Mouse (Mus musculus) hindlimb bud, embryonic 11.5 days (tissue): ENCODE data around the gene Zbtb20.

Source experiments
- DNase-seq: peaks from one replicate; pipeline ENCODE4 v3.0.0-alpha.2; 2012; ENCODE audit warnings: low read depth, low spot score; ENCODE audit errors: extremely low spot score

Gene Zbtb20

DNA sequence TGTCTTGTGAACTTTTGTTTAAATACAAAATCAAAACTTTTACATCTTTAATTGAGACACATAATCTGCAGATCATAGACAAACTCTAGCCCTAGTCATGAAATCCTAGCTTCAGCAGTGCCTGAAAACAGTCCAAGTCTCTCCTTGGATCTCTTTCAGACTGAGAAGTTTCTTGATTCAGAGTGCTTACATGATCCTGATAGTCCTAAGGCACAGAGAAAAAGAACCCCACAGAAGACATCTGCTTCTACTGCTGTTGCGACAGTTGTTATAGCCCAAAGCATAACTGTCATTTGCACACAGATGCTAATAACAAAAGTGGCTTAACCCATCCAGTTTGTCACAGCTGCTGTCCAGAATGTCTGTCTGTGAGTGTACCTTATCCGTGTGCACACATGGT, 749.6 kb downstream of the Zbtb20 start:
- no peak for DNase-seq

GRCm38 (mm10) chr16:43625956-43626355, 750.3 kb downstream of the Zbtb20 start:
- DNase-seq = no peak

DNA sequence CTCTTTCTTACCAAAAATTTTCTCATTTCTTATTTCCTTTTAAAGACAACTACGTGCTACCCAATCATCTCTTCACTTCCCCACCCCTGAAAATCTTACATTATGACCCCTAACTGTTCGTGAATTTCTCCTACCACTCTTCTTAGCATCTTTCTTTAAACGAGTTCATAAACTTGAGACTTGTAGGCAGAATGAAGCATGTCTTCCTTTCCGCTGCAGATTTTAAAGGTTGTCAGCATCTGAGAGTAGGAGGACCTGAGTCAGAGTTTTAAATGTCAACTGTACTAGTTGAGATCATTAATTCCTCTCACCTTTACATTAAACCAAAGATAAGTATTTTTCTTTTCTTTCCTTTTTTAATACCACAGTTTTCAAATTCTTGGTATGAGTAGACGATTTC, 753.0 kb downstream of the Zbtb20 start:
- DNase-seq = no peak

DNA sequence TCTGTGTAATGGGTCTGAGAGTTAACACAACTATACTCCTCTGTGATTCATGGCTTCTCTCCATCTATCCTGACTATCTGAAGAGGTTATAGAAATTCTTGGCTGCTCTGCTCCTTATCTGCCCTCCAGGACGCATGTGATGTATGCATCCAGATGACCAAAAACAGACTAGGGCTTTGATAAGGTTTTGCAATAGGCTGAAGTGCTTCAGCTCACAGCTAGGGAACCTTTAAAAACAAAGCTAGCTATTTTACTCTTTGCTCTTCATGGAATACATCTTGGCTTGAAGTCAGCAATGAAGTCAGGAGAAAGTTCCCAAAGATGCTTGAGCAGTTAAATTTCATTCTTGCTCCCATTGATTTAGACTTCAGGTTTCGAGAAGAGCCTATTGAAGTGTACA, 756.1 kb downstream of the Zbtb20 start:
- DNase-seq = no peak

- no peak for DNase-seq
Measured at GRCm38 (mm10) chr16:43634037-43634436, 758.4 kb downstream of the Zbtb20 start.

DNA sequence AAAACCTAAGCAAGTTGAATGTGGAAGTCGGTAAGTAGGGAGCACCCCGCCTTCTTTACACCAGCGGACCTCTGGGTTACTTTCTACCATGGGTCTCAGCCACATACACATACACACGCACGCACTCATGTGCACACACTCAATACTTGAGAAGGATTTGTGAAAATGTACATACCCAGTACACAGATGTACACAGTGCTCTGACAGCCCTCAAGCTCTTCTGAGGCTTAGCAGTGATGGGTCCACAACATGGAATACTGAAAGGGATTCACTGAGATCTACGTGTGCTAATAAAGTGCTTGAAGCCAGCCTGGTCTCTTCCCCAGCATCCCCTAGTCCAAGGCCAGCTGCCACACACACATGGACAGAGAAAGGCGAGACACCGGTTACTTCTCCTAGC, 761.6 kb downstream of the Zbtb20 start:
- no peak for DNase-seq

GRCm38 (mm10) chr16:43638406-43639049, 762.8 kb downstream of the Zbtb20 start:
- no peak for DNase-seq

- no peak for DNase-seq
Measured at GRCm38 (mm10) chr16:43641230-43641629, 765.5 kb downstream of the Zbtb20 start.

DNA sequence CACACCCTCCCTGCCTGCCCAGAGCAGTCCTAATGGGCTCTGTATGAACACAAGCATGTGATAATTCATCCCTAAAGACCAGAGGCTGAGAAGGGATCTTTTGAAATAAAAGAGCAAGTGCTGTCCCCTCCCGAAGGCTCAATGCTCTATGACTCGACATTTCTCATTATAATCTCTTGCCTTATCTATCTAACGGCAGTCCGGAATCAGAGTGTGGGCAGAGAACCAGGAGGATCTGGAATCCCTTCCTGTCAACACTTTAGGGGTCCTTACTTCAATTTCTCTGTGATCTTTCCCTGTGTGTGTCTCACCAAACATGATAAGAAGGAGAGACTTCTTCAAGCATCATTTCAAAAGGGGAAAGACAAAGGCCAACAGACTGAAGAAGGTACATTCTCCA, 770.2 kb downstream of the Zbtb20 start:
- no peak for DNase-seq

DNA sequence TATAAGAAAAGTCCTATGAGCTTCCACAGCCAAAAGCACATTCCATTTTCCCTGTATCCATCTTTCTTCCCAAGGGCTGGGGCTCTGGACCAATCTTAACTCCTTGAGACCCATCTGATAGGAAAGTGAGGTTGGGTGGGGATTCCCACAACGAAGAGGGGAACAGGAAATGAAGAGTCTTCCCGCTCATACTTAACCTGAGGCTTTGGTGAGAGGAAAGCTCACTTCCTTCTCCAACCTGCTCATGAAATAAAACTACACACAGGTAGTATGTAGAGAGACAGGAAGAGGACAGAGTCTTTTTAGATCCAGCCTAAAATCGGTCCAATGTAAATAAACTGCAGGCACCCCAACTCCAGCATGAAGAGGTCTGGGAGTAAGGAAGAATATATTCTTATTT, 771.3 kb downstream of the Zbtb20 start:
- DNase-seq = no peak

DNA sequence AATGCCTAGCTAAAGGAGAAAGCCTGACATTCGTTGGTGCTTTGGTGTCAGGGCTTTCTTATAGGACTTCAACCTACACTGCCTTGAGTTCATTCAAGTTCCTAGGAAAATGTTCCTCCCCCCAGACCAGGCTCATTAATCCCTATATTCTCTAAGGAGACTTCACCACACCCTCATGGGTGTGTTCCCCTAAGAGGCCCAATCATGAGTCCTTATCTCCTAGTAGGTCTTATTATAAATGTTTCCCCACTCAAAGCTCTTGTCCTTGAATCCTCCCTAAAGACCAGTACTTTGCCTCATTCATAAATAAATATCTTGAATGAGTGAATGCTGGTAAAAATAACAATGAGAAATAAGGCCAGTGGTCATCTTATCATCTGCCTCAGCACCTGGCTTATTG, 772.0 kb downstream of the Zbtb20 start:
- no peak for DNase-seq

GRCm38 (mm10) chr16:43650355-43651080, 774.8 kb downstream of the Zbtb20 start:
- DNase-seq = no peak

DNA sequence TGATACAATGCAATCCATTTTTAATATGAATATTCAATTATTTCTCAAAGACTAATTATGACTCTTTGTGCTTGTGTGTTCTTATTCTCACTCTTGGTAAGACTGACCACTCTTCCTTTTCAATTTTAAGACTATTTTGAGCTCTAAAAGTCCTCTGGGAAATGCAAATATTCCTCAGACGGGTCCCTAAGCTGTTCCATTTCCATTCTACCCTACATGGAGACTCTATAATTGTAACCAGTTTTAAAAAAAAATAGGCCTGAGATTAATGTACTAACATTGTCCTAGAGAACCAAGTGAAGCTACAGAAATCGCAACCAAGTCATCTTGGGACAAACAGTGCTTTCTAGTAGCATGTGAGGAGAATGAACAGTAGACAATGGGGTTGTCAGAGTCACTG, 777.6 kb downstream of the Zbtb20 start:
- DNase-seq = no peak

GRCm38 (mm10) chr16:43654269-43654668, 778.6 kb downstream of the Zbtb20 start:
- DNase-seq = no peak

- DNase-seq = no peak
Measured at GRCm38 (mm10) chr16:43655183-43655787, 779.6 kb downstream of the Zbtb20 start.

DNA sequence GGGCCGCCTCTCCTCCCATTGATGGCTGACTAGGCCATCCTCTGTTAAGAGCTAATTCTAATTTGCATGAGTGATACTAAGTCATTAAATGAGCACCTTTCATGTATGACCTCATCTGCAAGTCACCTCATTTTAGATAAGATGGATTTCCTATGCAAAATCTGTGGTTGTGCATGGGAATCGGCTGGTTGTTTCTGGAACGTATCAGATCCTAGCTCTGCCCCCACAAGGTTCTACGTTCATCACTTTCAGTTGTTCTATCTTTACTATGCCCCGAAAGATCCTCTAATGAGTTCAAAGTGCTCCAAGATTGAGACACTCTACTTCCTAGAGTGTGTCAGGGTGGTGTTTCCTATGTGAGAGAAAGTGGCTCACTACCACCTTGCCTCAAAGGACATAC, 785.9 kb downstream of the Zbtb20 start:
- no peak for DNase-seq

DNA sequence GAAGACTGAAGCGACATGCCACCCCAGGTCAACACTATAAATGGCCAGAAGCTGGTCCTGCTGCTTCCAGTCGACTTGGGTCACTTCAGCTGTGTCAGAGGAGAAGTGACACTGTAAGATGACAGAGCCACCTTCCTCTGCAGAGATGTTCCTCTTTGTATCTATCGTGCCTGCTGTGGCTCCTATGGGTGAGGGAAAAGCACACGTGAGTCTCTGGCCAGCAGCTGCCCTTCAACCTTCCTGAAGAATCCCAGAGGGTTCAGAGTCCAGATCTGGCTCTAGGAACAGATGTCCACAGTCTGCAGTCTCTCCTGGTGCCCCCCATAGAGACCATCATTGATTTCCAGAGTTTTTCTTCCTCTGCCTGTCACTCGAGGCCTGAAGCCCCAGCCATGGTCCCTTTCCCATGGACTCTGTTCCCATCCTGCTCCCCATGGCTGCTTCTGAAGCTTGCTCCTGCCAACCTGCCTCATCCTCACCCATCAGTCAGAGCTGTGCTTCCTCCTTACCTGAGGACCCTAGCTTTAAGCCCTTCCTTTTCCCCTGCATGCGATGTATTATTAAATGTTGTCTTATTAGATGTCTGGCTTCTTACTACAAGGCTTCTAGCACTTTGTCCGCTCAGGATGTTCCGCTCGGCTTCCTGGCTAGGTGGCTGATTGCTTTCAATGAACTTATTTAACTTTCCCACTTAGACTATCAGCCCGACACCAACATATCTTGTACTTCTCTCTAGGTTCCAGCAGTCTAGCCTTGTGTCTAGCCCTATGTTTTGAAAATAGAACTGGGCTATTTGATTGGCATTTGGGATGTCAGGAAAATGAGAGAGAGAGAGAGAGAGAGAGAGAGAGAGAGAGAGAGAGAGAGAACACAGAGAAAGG, 786.7 kb downstream of the Zbtb20 start:
- no peak for DNase-seq

DNA sequence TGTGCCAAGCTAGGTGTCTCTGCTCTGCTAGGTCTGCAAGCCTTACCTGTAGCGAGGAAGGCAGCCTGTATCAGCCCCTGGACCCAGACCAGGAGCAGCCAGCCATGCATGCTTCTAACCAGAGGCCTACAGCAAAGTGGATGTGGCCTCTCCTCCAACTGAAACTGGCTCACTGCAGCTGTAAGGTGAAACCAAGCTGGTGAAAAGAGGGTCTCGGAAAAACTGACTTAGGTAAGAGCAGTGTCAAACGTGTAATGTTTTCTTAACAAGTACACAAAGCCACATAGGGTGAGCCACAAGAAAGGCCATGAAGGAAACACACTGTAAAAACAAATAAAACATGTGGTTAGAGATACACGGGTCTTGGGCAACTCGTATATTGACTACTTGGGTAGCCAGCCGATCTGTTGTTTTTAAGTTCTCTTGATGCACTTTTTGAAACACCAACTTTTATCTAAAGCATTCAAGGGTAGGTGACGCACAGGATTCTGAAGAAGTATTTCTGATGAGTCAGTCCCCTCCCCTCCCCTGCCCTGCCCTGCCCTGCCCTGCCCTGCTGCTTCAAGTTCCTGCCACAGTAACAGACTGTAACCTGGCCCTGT, 788.4 kb downstream of the Zbtb20 start, which contains the start of gene Tigit:
Gene Tigit, minus strand, starts transcription at position 169 of the 602 bp plus-strand sequence.
- no peak for DNase-seq

- DNase-seq = no peak
Measured at GRCm38 (mm10) chr16:43664861-43665260, 789.2 kb downstream of the Zbtb20 start.

DNA sequence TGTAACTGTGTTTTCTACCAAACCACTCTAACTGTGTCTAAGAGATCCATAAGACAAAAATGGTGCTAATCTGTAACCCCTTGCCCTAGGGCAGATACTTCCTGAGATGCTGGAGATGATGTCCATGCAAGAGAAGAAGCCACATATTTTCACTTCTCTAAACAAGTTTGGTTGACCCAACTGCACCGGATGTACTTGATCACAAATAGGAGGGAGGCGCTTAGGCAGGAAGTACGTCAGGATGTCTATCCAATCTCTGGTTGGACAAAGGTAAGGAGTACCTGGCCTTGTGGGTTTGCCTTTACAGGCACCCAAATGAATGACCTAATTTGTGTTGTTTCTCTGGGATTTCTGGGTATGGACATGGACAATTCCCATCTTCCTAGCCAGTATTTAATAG, 792.6 kb downstream of the Zbtb20 start:
- DNase-seq = no peak

DNA sequence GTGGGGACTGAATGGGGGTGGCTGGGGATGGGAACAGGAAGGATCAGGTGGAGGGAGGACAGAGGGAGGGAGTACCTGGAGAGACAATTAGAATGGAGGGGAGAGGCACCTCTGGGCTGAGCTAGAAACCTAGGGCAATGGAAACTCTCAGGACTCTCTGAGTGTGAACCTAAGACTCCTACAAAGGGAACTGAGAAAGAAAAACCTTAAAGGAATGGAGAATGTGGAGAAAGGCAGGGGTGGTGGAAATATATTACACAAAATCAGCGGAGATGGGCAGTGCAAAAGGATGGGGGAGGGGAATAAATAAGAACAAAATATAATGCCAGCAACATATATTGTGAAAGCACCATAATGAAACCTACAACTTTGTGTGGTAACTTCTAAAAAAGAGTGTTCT, 796.3 kb downstream of the Zbtb20 start:
- no peak for DNase-seq
